Mouse (Mus musculus): ENCODE measurements at regions not wholly inside any gene's neighbourhood (a gene's known extent, or its start where the extent isn't known, plus 50 kb on each side); places are given as distances from the start of the nearest gene placed in this dataset.

DNA sequence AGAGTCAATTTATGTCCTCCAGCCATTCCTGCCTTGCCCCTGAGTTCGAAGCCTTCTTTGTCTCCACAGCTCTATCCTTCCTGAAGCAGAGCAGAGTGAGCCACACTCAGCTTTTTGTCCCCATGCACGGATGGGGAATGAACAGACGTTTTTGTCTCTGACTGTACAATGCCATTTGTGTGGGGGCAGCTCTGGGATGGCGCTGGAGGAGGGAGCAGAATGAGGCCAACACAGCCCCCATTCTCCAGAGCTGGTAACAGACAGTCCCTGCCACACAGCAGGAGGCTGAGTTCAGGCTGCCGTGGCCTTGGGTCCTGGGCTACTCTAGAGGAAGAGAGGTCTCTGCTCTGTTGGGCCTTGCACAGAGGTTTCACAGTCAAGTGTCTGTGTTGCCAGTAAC, 327.4 kb downstream of the H2al1j start:
- TF ChIP-seq CTCF (IDR thresholded peaks at IDR 0.05; ENCODE audit: low read depth, low read length): no peak
- no peak for TF ChIP-seq POLR2A (IDR thresholded peaks at IDR 0.05; ENCODE audit: insufficient read depth, low read length)
